Mouse (Mus musculus) midbrain, embryonic 15.5 days (tissue): Measurements from ENCODE around the gene Clip3. TPM values are rescaled to one million over a fixed set of nuclear protein-coding genes. Genes with fewer than 3 reads are reported as not detected.

Experiments
- ATAC-seq: fragments of 200-750 bp; cut with Nextera tagmentation; replicated peaks from 2 replicates; pipeline ENCODE4 v1.8.0; 2017; ENCODE audit warnings: moderate TSS enrichment
- H3K27ac ChIP-seq: fragments of 300-500 bp; sonication (generic); 2 replicates; pipeline ENCODE4 v1.5.1; 2015; ENCODE audit warnings: mild to moderate bottlenecking, inconsistent platforms
- H3K27me3 ChIP-seq: fragments of 300-500 bp; sonication (generic); replicated peaks from 2 replicates; pipeline ENCODE4 v1.6.1; 2015; ENCODE audit warnings: inconsistent platforms
- H3K36me3 ChIP-seq: fragments of 300-500 bp; sonication (generic); replicated peaks from 2 replicates; pipeline ENCODE4 v1.6.1; 2015; ENCODE audit warnings: inconsistent platforms
- H3K4me1 ChIP-seq: fragments of 300-500 bp; sonication (generic); 2 replicates; pipeline ENCODE4 v1.6.1; 2015; ENCODE audit warnings: inconsistent platforms
- H3K4me2 ChIP-seq: fragments of 300-500 bp; sonication (generic); 2 replicates; pipeline ENCODE4 v1.6.1; 2015; ENCODE audit warnings: inconsistent platforms, mild to moderate bottlenecking, moderate library complexity
- H3K4me3 ChIP-seq: fragments of 300-500 bp; sonication (generic); 2 replicates; pipeline ENCODE4 v1.5.1; 2015; ENCODE audit warnings: mild to moderate bottlenecking, inconsistent platforms
- H3K9ac ChIP-seq: fragments of 300-500 bp; sonication (generic); 2 replicates; pipeline ENCODE4 v1.6.1; 2015; ENCODE audit warnings: mild to moderate bottlenecking, inconsistent platforms
- H3K9me3 ChIP-seq: fragments of 300-500 bp; sonication (generic); 2 replicates; pipeline ENCODE4 v1.6.1; 2016; ENCODE audit warnings: inconsistent platforms
- WGBS: fragments of 180-500 bp; shearing (Covaris S2); methylation state at CpG from one replicate; pipeline ENCODE4 v1.1.7; 2015; ENCODE audit warnings: mixed read lengths; 5-methylcytosine and 5-hydroxymethylcytosine counted together
- polyA plus RNA-seq: library from polyadenylated mRNA; unstranded; fragments of >200 nt; fragmentation: Nextera tagmentation; extraction: Ambion mirVana; gene quantifications from 2 replicates; pipeline ENCODE4 v1.2.1, GENCODE M21; 2015

Clip3 gene
- polyA plus RNA-seq, 1 experiment from 2014 or later, result 106 TPM

- Histone ChIP-seq H3K36me3 (no peaks in the 10 kb centered on the region), H3K4me3 (no peak overlapping the region), H3K27me3 (peaks cover 11% of the 10 kb centered on the region; the same call in 1 of the 2 replicates), H3K4me1 (peaks cover 22% of the 10 kb centered on the region), H3K9me3 (no peaks in the 10 kb centered on the region), H3K9ac (no peak overlapping the region), H3K4me2 (no peak overlapping the region), H3K27ac (no peak overlapping the region)
- 66% methylated on average over 5 of the region's 5 CpGs for WGBS
- no peak for ATAC-seq
Measured at GRCm38 (mm10) chr7:30334563-30334962, 43.0 kb downstream of the Clip3 start.

- no peak overlapping the region for H3K4me2 ChIP-seq
- WGBS, result 77% methylated on average over 6 of the region's 6 CpGs
- H3K27me3 ChIP-seq, result peaks cover 11% of the 10 kb centered on the region; the same call in 1 of the 2 replicates
- H3K4me1 ChIP-seq, result peaks cover 22% of the 10 kb centered on the region
- H3K36me3 ChIP-seq, result no peaks in the 10 kb centered on the region
- no peak for ATAC-seq
- no peak overlapping the region for H3K9ac ChIP-seq
- no peaks in the 10 kb centered on the region for H3K9me3 ChIP-seq
- H3K4me3 ChIP-seq, result no peak overlapping the region
- no peak overlapping the region for H3K27ac ChIP-seq
Measured at GRCm38 (mm10) chr7:30335688-30336087, 44.2 kb downstream of the Clip3 start.

GRCm38 (mm10) chr7:30336384-30336783 lies 44.9 kb downstream of the Clip3 start:
- Histone ChIP-seq H3K27me3 (peaks cover 11% of the 10 kb centered on the region; the same call in 1 of the 2 replicates), H3K4me1 (peaks cover 19% of the 10 kb centered on the region), H3K9ac (no peak overlapping the region), H3K9me3 (no peaks in the 10 kb centered on the region), H3K36me3 (no peaks in the 10 kb centered on the region), H3K27ac (no peak overlapping the region), H3K4me2 (peak overlapping the region; percentile 22; the same call in 1 of the 2 replicates), H3K4me3 (no peak overlapping the region)
- ATAC-seq, result peak; percentile 21; the same call in 1 of the 2 replicates
- 1% methylated on average over 9 of the region's 9 CpGs for WGBS

GRCm38 (mm10) chr7:30339432-30340109 lies 48.0 kb downstream of the Clip3 start:
- Histone ChIP-seq H3K9me3 (no peaks in the 10 kb centered on the region), H3K4me1 (peaks cover 7% of the 10 kb centered on the region; the same call in 1 of the 2 replicates), H3K4me3 (no peak overlapping the region), H3K27ac (no peak overlapping the region), H3K36me3 (no peaks in the 10 kb centered on the region), H3K9ac (no peak overlapping the region), H3K27me3 (peaks cover 22% of the 10 kb centered on the region), H3K4me2 (no peak overlapping the region)
- ATAC-seq, result no peak
- WGBS, result 74% methylated on average over 5 of the region's 5 CpGs

GRCm38 (mm10) chr7:30346635-30347379 lies 55.3 kb downstream of the Clip3 start:
- 30% methylated on average over 21 of the region's 21 CpGs for WGBS
- peaks cover 9% of the 10 kb centered on the region; the same call in 1 of the 2 replicates for H3K4me1 ChIP-seq
- no peaks in the 10 kb centered on the region for H3K9me3 ChIP-seq
- H3K9ac ChIP-seq, result no peak overlapping the region
- no peak overlapping the region for H3K4me3 ChIP-seq
- no peaks in the 10 kb centered on the region for H3K36me3 ChIP-seq
- peaks cover 44% of the 10 kb centered on the region for H3K27me3 ChIP-seq
- H3K27ac ChIP-seq, result no peak overlapping the region
- ATAC-seq, result no peak
- no peak overlapping the region for H3K4me2 ChIP-seq

GRCm38 (mm10) chr7:30347828-30348227 lies 56.3 kb downstream of the Clip3 start:
- Histone ChIP-seq H3K27ac (no peak overlapping the region), H3K4me3 (peak overlapping the region; percentile 22), H3K9me3 (no peaks in the 10 kb centered on the region), H3K9ac (no peak overlapping the region), H3K4me1 (peaks cover 9% of the 10 kb centered on the region; the same call in 1 of the 2 replicates), H3K36me3 (no peaks in the 10 kb centered on the region), H3K4me2 (peak overlapping the region; percentile 51), H3K27me3 (peaks cover 37% of the 10 kb centered on the region)
- WGBS, result 1% methylated on average over 30 of the region's 30 CpGs
- ATAC-seq, result peak; percentile 76

GRCm38 (mm10) chr7:30353279-30353822 lies 61.8 kb downstream of the Clip3 start:
- Histone ChIP-seq H3K4me1 (peaks cover 14% of the 10 kb centered on the region), H3K27ac (no peak overlapping the region), H3K4me2 (no peak overlapping the region), H3K9me3 (no peaks in the 10 kb centered on the region), H3K4me3 (no peak overlapping the region), H3K27me3 (peaks cover 14% of the 10 kb centered on the region), H3K9ac (no peak overlapping the region), H3K36me3 (0 out of 2 replicates have a peak, but pooled peaks cover 9% of the 10 kb centered on the region)
- WGBS, result 15% methylated on average over 6 of the region's 6 CpGs
- ATAC-seq, result no peak

- 78% methylated on average over 4 of the region's 4 CpGs for WGBS
- no peaks in the 10 kb centered on the region for H3K9me3 ChIP-seq
- 0 out of 2 replicates have a peak, but pooled peaks cover 9% of the 10 kb centered on the region for H3K36me3 ChIP-seq
- no peak overlapping the region for H3K4me3 ChIP-seq
- peaks cover 10% of the 10 kb centered on the region for H3K27me3 ChIP-seq
- peaks cover 21% of the 10 kb centered on the region for H3K4me1 ChIP-seq
- H3K4me2 ChIP-seq, result no peak overlapping the region
- ATAC-seq, result no peak
- no peak overlapping the region for H3K9ac ChIP-seq
- no peak overlapping the region for H3K27ac ChIP-seq
Measured at GRCm38 (mm10) chr7:30354059-30354458, 62.5 kb downstream of the Clip3 start.

Other genes starting within 250 kb of the Clip3 start
- 12.0 and 13.7 TPM in 2 replicates for gene Zfp14, start 240.3 kb upstream of the Clip3 start, polyA plus RNA-seq
- 12.9 and 13.4 TPM in 2 replicates for gene Zfp82, start 218.8 kb upstream of the Clip3 start, polyA plus RNA-seq
- 3.6 and 3.9 TPM in 2 replicates for gene Gm26920, start 201.3 kb upstream of the Clip3 start, polyA plus RNA-seq
- 18.9 and 19.8 TPM in 2 replicates for gene Zfp566, start 201.2 kb upstream of the Clip3 start, polyA plus RNA-seq
- gene Zfp260, start 197.0 kb upstream of the Clip3 start, polyA plus RNA-seq, result 81.9 and 83.5 TPM in 2 replicates
- 23.4 and 24.9 TPM in 2 replicates for gene Zfp382, start 169.8 kb upstream of the Clip3 start, polyA plus RNA-seq
- 13.7 and 15.4 TPM in 2 replicates for gene Zfp146, start 122.0 kb upstream of the Clip3 start, polyA plus RNA-seq
- 6.5 and 6.8 TPM in 2 replicates for gene Cox7a1, start 107.6 kb upstream of the Clip3 start, polyA plus RNA-seq
- gene Capns1, start 92.9 kb upstream of the Clip3 start, polyA plus RNA-seq, result 69.8 and 81.5 TPM in 2 replicates
- gene Polr2i, start 59.8 kb upstream of the Clip3 start, polyA plus RNA-seq, result 175 and 188 TPM in 2 replicates
- gene Tbcb, start 59.5 kb upstream of the Clip3 start, polyA plus RNA-seq, result 429 and 432 TPM in 2 replicates
- not detected in 2 replicates for gene Ovol3, start 56.0 kb upstream of the Clip3 start, polyA plus RNA-seq
- gene Thap8, start 11.6 kb upstream of the Clip3 start, polyA plus RNA-seq, result 1.3 and 1.5 TPM in 2 replicates
- 3.6 and 3.8 TPM in 2 replicates for gene Wdr62, start 11.3 kb upstream of the Clip3 start, polyA plus RNA-seq
- 134 and 135 TPM in 2 replicates for gene Alkbh6, start 17.0 kb downstream of the Clip3 start, polyA plus RNA-seq
- gene Syne4, start 23.1 kb downstream of the Clip3 start, polyA plus RNA-seq, result 16.6 and 17.5 TPM in 2 replicates
- 0.23 and 2.0 TPM in 2 replicates for gene E130208F15Rik, start 30.0 kb downstream of the Clip3 start, polyA plus RNA-seq
- 16.7 and 17.1 TPM in 2 replicates for gene Sdhaf1, start 32.2 kb downstream of the Clip3 start, polyA plus RNA-seq
- gene Lrfn3, start 71.0 kb downstream of the Clip3 start, polyA plus RNA-seq, result 16.3 and 17.9 TPM in 2 replicates
- gene Tyrobp, start 122.0 kb downstream of the Clip3 start, polyA plus RNA-seq, result 27.8 and 36.6 TPM in 2 replicates
- 0.53 and 0.59 TPM in 2 replicates for gene Hcst, start 128.1 kb downstream of the Clip3 start, polyA plus RNA-seq
- gene Nfkbid, start 130.0 kb downstream of the Clip3 start, polyA plus RNA-seq, result 2.4 and 2.8 TPM in 2 replicates
- gene Aplp1, start 153.8 kb downstream of the Clip3 start, polyA plus RNA-seq, result 790 and 817 TPM in 2 replicates
- 1.3 and 2.7 TPM in 2 replicates for gene Kirrel2, start 166.0 kb downstream of the Clip3 start, polyA plus RNA-seq
- 0.41 and 0.61 TPM in 2 replicates for gene Nphs1, start 166.6 kb downstream of the Clip3 start, polyA plus RNA-seq
- gene Prodh2, start 201.9 kb downstream of the Clip3 start, polyA plus RNA-seq, result not detected in 2 replicates
- 144 and 158 TPM in 2 replicates for gene Arhgap33, start 243.3 kb downstream of the Clip3 start, polyA plus RNA-seq